18 mouse cellular contexts compared by ENCODE assay signal in the genomic region with DNA sequence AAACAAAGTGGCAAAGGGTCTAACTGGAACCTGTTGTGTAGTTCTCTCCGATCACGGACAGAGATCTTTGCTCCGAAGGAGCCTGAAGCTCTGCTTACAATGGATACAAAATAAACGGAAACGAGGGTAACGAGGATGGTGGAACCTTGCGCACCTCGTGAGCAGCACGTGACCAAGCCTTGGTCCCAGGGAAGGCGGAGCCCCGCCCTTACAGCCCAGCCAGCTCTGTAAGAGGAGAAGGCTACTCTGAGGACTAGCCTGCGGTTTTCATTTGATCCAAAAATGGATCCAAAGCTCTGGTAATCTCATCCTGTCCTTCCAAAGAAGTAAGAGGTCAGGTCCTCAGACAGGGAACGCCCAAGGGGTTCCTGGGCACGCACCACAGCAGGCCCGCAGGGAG.
A peak's percentile ranks its signal among the peaks of the same experiment; 100 is the strongest.
DNase-seq lines count a peak whose midpoint lies in the region; ATAC-seq and TF ChIP-seq lines count a peak whose summit lies in the region.
"Had no signal": no experiment of that assay in that cellular context is flagged by ENCODE, and none has a peak within 500 bp of the region (broad histone marks: within the 10 kb centered on the region; RNA-seq: fewer than 3 reads in every experiment).

No protein-coding gene starts in this region.

- H3K27ac ChIP-seq in CH12.LX (ENCODE audit: insufficient read depth, low read depth), result no peak overlapping the region
- no peak overlapping the region for H3K27ac ChIP-seq in embryonic facial prominence, embryonic 13.5 days
- H3K27ac ChIP-seq: forebrain, embryonic 10.5 days; hindbrain, embryonic 10.5 days; lung, embryonic 15.5 days; neural tube, embryonic 12.5 days; stomach, embryonic 15.5 days had no signal

- no peaks in the 10 kb centered on the region for H3K36me3 ChIP-seq in CH12.LX (replicated peaks in 1 of 2; ENCODE audit: control insufficient read depth in 1 of 2, insufficient read depth in 1 of 2, low read length in 1 of 2)
- H3K36me3 ChIP-seq in embryonic facial prominence, embryonic 13.5 days, result no peaks in the 10 kb centered on the region
- H3K36me3 ChIP-seq: forebrain, embryonic 10.5 days; hindbrain, embryonic 10.5 days; lung, embryonic 15.5 days; neural tube, embryonic 12.5 days; stomach, embryonic 15.5 days had no signal

- H3K4me1 ChIP-seq in CH12.LX (ENCODE audit: control insufficient read depth in 1 of 2, insufficient read depth in 2 of 2), result no peaks in the 10 kb centered on the region
- H3K4me1 ChIP-seq in embryonic facial prominence, embryonic 13.5 days, result peaks cover 24% of the 10 kb centered on the region
- H3K4me1 ChIP-seq: lung, embryonic 15.5 days; stomach, embryonic 15.5 days had no signal

- no peak for ATAC-seq in embryonic facial prominence, embryonic 13.5 days (ENCODE audit: insufficient number of reproducible peaks, insufficient read depth, low FRiP score, low TSS enrichment, low read depth)

- no peak overlapping the region for H3K9ac ChIP-seq in CH12.LX (ENCODE audit: insufficient read depth, low read depth)
- H3K9ac ChIP-seq in embryonic facial prominence, embryonic 13.5 days, result no peak overlapping the region
- H3K9ac ChIP-seq: lung, embryonic 15.5 days; neural tube, embryonic 12.5 days; stomach, embryonic 15.5 days had no signal

- no peaks in the 10 kb centered on the region for H3K27me3 ChIP-seq in CH12.LX (replicated peaks)
- peaks cover 9% of the 10 kb centered on the region for H3K27me3 ChIP-seq in embryonic facial prominence, embryonic 13.5 days
- H3K27me3 ChIP-seq: neural tube, embryonic 12.5 days; stomach, embryonic 15.5 days had no signal

- TF ChIP-seq CTCF in CH12.LX (conservative IDR thresholded peaks at IDR 0.05 in 1 of 2, IDR thresholded peaks at IDR 0.05 in 1 of 2; ENCODE audit: low read depth in 2 of 2, low read length in 2 of 2), result no peak

- TF ChIP-seq RAD21 in CH12.LX (IDR thresholded peaks at IDR 0.05; ENCODE audit: low read depth, low read length), result no peak

- H3K4me3 ChIP-seq in CH12.LX (replicated peaks in 1 of 3; ENCODE audit: low read depth in 2 of 3, low read length in 2 of 3, poor library complexity in 1 of 3), result no peak overlapping the region
- H3K4me3 ChIP-seq in embryonic facial prominence, embryonic 13.5 days, result no peak overlapping the region
- H3K4me3 ChIP-seq: forebrain, embryonic 10.5 days; hindbrain, embryonic 10.5 days; lung, embryonic 15.5 days; neural tube, embryonic 12.5 days; stomach, embryonic 15.5 days had no signal

- in situ Hi-C loops in CH12.LX (cut with MboI; ENCODE audit: low pct_ligation_motif_present, low pct_unique_long_range_greater_than_20kb, low sequenced_read_pairs), result loop anchor here (25.0 kb wide), 1 partner anchor 676 kb away; no protein-coding TSS in a partner anchor

- TF ChIP-seq EP300 in CH12.LX (IDR thresholded peaks at IDR 0.05; ENCODE audit: low read length), result no peak

- H3K79me2 ChIP-seq in CH12.LX (replicated peaks; ENCODE audit: control insufficient read depth, extremely low read depth, insufficient read depth, poor library complexity, severe bottlenecking), result no peaks in the 10 kb centered on the region

- peak; percentile 83 for DNase-seq in heart, adult 11 months
- DNase-seq in heart, adult 8-10 months (ENCODE audit: low spot score), result no peak
- DNase-seq in CH12.LX (ENCODE audit: extremely low read depth), result no peak
- peak; percentile 77 for DNase-seq in gastrocnemius, postnatal 25 days
- no peak for DNase-seq in cerebellum, adult 11 months
- DNase-seq in left cerebral cortex, adult 8-10 months (ENCODE audit: low spot score in 2 of 2), result no peak
- no peak for DNase-seq in natural killer cell, adult 2 months (ENCODE audit: low spot score in 2 of 2)
- DNase-seq: cerebellum, postnatal 25 days; heart, adult 18-20 months; layer of hippocampus, postnatal 36 days; left cerebral cortex, postnatal 4 days; thymus, postnatal 25 days had no signal

- 33% methylated on average over 15 of the region's 15 CpGs for WGBS in embryonic facial prominence, embryonic 13.5 days

- dilution Hi-C loops in CH12.LX (cut with MboI; ENCODE audit: extremely low pct_ligation_motif_present, extremely low pct_unique_long_range_greater_than_20kb, low sequenced_read_pairs), result no loop called here

- TF ChIP-seq POLR2A in CH12.LX (IDR thresholded peaks at IDR 0.05; ENCODE audit: low read depth, low read length), result no peak

- H3K4me2 ChIP-seq in CH12.LX (ENCODE audit: insufficient read depth, low read depth, poor library complexity, severe bottlenecking), result no peak overlapping the region
- H3K4me2 ChIP-seq in embryonic facial prominence, embryonic 13.5 days, result peak overlapping the region; percentile 24; the same call in 1 of the 2 replicates
- H3K4me2 ChIP-seq: lung, embryonic 15.5 days; neural tube, embryonic 12.5 days; stomach, embryonic 15.5 days had no signal

- H3K9me3 ChIP-seq in CH12.LX (replicated peaks; ENCODE audit: low read length), result no peaks in the 10 kb centered on the region
- no peaks in the 10 kb centered on the region for H3K9me3 ChIP-seq in embryonic facial prominence, embryonic 13.5 days
- H3K9me3 ChIP-seq: forebrain, embryonic 10.5 days; hindbrain, embryonic 10.5 days; lung, embryonic 15.5 days; neural tube, embryonic 12.5 days; stomach, embryonic 15.5 days had no signal

TF ChIP-seq in CH12.LX, 34 proteins besides CTCF, POLR2A, EP300 and RAD21:
- TF ChIP-seq JUND (conservative IDR thresholded peaks at IDR 0.05; ENCODE audit: low read depth, low read length), result no peak
- peak; percentile 21; the same call in 1 of the 2 replicates for TF ChIP-seq BHLHE40 (IDR thresholded peaks at IDR 0.05; ENCODE audit: low read depth, low read length)
- peak; percentile 16; the same call in 1 of the 2 replicates for TF ChIP-seq USF2 (conservative IDR thresholded peaks at IDR 0.05; ENCODE audit: low read depth, low read length)
- no peak for TF ChIP-seq MAX (IDR thresholded peaks at IDR 0.05; ENCODE audit: low read length)

Comparison
In these comparisons a context has a peak if more than half of its experiments do, and no peak if none do; other contexts are left out.
1. DNase-seq: peak in heart, adult 11 months (single experiment) and gastrocnemius, postnatal 25 days (single experiment); none in heart, adult 8-10 months (single experiment), CH12.LX (single experiment), cerebellum, adult 11 months (single experiment), left cerebral cortex, adult 8-10 months (0 of 2) and natural killer cell, adult 2 months (0 of 2).